Mouse (Mus musculus): ENCODE measurements at regions not wholly inside any gene's neighbourhood (a gene's known extent, or its start where the extent isn't known, plus 50 kb on each side); places are given as distances from the start of the nearest gene placed in this dataset.

- Histone ChIP-seq H3K4me1 (ENCODE audit: control insufficient read depth in 2 of 2, insufficient read depth in 2 of 2, low read length in 2 of 2, poor library complexity in 1 of 2) (peaks cover 5 to 11% of the 10 kb centered on the region in 2 experiments; a peak in 1 of 4 replicates), H3K27ac (ENCODE audit: insufficient read depth, low read depth, low read length, poor library complexity, severe bottlenecking) (no peak overlapping the region), H3K4me3 (ENCODE audit: insufficient read depth in 1 of 2, low read depth in 1 of 2, low read length in 2 of 2, poor library complexity in 1 of 2, severe bottlenecking in 1 of 2) (no peak overlapping the region), H3K9me3 (ENCODE audit: control insufficient read depth, insufficient read depth, low read depth, low read length) (no peaks in the 10 kb centered on the region), H3K9ac (ENCODE audit: insufficient read depth, low read depth, low read length, poor library complexity, severe bottlenecking) (no peak overlapping the region), H3K36me3 (ENCODE audit: control insufficient read depth, insufficient read depth, low read length, poor library complexity, severe bottlenecking) (no peaks in the 10 kb centered on the region)
- in situ Hi-C loops (cut with MboI; ENCODE audit: low sequenced_read_pairs in 2 of 2, unreplicated experiment in 2 of 2): no loop called here
- no peak for DNase-seq (ENCODE audit: low read depth, low spot score)
- TF ChIP-seq CHD2 (IDR thresholded peaks at IDR 0.05; ENCODE audit: low read depth, low read length): no peak
- no peak for TF ChIP-seq ZC3H11A (IDR thresholded peaks at IDR 0.05; ENCODE audit: borderline replicate concordance, low read depth, low read length)
- TF ChIP-seq ZNF384 (IDR thresholded peaks at IDR 0.05; ENCODE audit: low read depth, low read length): no peak
- TF ChIP-seq HCFC1 (IDR thresholded peaks at IDR 0.05; ENCODE audit: borderline replicate concordance, insufficient read depth, low read length): no peak
- TF ChIP-seq MAFK (IDR thresholded peaks at IDR 0.05; ENCODE audit: insufficient read depth, low read depth, low read length): no peak
Measured at GRCm38 (mm10) chr15:36660986-36661385, 346.6 kb downstream of the Zfp706 start.

Measured in ES-E14 (cell line).